Mouse (Mus musculus) kidney, postnatal 14 days (tissue): ENCODE results near the gene Babam1.

Experiments used
- DNase-seq: peaks from one replicate; pipeline ENCODE4 v3.0.0; 2022; ENCODE audit warnings: mixed read lengths

Gene Babam1

DNA sequence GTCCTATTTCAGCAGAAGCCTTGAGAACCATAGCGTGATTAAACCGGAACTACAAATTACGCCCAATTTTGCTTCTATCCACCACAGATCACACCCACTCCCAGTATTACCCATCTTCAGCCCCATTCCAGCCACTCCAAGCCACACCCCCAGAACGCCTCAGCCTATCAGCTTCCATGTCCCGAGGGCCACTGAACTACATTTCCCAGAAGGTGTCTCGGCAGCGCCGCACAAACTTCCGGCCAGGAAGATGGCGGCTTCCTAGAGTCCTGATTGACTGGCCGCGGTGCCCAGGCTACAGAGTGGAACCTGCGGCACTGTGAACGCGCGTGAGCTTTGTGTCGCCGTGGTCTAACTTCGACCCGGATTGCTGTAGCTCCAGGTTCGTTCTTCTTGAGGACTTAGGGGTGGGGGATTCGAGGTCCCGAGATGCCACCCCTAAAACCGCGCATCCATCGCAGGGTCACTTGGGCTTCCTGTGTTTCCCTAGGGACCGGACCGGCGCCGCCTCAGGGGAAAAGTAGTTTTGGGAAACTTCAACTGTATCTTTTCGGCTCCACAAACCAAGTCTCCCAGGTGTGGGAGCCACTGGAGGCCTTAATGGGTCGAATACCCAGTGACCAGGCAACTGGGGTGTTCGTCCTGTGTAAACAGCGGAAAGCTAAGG is at the start of gene Babam1:
TSS of gene Babam1 (plus strand) at position 223 of the 667 bp plus-strand sequence.
- peak; percentile 97 for DNase-seq

DNA sequence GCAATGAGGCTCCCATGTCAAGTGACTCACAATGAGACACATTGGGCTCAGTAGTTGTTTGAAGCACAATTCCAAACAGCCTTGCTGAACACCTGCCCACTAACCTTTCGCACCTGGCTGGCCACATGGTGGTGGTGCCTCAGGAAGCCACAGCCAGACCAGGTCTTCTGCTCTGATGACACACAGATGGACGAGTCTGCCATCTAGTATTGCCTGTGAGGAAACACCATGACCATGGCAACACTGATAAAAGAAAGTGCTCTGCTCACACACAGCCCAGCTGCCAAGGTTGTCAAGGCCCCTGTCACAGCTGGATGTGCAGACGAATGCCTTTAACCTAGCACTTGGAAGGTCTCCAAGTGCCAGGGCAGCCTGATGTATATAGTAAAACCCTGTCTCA is 45.5 kb upstream of the Babam1 start:
- no peak for DNase-seq

GRCm38 (mm10) chr8:71351520-71351919 is 45.1 kb upstream of the Babam1 start:
- DNase-seq = no peak

DNA sequence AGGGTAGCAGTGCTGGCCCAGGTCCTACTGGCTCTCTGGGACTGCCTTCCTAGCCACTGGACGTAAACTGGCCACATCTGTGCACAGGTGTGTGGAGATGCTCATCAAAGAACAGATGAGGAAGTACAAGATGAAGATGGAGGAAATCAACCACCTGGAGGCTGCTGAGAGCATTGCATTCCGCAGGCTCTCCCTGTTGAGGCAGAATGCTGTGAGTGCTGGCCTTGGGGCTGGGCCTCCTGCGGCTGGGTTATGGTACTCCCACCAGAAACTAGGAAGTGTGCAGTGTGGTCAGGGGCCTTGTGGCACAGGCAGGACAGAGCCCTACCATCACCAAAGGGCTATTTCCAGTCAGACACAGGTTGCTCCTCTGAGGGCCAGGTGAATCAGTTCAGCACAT is 38.6 kb upstream of the Babam1 start:
- DNase-seq = no peak

GRCm38 (mm10) chr8:71366771-71367528 is 29.7 kb upstream of the Babam1 start, which contains the start of gene Use1:
Gene Use1 (plus strand): TSS chr8:71366848.
- DNase-seq = peak; percentile 96

DNA sequence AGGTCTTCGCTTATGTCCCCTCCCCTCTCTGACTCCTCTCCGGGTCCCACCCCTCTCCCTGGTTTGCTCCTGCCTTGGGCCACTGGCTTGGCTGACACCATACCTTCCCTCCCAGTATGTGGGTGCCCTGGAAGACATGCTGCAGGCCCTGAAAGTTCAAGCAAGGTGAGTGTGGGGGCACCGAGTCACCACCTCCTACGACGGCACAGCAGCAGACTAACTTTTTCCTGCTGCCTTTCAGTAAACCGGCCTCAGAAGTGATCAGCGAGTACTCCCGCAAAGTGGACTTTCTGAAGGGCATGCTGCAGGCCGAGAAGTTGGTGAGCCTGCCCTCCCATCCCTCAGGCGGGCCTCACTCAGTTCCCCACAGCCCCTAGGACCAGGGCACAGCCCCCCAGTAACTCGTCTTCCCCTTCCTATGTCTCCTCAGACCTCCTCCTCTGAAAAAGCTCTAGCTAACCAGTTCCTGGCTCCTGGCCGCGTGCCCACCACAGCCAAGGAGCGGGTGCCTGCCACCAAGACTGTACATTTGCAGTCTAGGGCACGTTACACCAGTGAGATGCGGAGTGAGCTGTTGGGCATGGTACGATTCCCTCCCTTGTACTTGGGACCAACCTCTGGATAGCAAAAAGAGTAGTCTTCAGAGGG is 29.0 kb upstream of the Babam1 start:
- DNase-seq = peak; percentile 24

DNA sequence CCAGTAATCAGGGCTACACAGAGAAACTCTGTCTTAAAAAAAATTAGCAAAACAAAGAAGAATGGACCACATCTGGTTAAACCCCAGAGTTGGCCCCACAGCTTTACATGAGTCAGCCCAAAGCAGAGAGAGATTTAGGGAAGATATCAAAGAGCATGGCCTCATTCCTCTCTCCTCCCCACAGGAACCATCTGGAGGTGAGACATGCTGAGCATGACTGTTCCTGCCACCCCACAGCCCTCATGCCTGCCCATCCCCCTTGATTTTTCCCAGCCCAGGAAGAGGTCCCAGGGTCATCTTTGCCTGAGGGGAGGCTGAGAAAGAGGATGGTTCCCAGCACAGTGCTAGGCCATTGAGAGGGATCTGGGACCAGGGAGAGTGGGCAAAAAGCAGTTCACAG is 28.3 kb upstream of the Babam1 start:
- DNase-seq = no peak

DNA sequence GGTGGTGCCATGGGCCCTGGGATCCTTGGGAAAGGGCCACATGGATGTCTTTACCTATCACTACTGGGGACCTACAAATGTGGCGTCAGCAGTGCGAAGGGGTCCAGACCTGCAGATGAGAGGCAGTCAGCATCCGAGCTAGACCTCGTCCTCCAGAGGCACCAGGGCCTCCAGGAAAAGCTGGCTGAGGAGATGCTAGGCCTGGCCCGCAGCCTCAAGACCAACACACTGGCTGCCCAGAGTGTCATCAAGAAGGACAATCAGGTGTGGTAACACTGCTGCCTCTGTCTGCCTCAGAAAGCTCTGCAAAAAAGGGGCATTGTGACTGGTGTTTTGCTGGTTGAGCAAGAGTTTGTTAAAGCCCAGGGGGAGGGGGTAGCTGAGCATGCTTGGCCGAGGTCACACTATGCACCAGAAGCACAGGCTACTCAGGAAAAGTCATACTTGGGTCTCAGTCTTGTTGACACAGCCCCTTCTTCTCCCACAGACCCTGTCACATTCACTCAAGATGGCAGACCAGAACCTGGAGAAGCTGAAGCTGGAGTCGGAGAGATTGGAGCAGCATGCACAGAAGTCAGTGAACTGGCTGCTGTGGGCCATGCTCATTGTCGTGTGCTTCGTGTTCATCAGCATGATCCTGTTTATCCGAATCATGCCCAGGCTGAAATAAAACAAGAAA is 27.5 kb upstream of the Babam1 start:
- DNase-seq = no peak

- DNase-seq = no peak
These were observed 25.9 kb upstream of the Babam1 start for GRCm38 (mm10) chr8:71370711-71371235.

- DNase-seq = peak; percentile 99
These were observed 25.3 kb upstream of the Babam1 start, which contains the start of gene Ocel1 for GRCm38 (mm10) chr8:71371236-71371848. Gene Ocel1 (plus strand): TSS chr8:71371298.

DNA sequence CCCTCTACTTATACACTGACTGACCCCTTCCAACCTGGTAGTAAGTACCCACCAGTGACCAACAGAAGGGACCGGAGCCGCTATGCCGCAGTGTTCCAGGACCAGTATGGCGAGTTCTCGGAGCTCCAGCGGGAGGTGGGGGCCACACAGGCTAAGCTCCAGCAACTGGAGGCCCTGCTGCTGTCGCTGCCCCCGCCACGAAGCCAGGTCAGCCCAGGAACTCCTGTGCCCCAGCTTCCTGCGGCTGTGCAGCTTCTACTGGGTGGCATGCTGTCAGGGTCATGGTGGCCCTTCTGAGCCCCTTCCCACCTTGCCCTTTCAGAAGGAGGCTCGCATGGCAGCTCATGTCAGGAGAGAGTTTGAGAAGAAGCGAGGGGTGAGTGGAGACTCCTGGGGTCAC is 24.2 kb upstream of the Babam1 start:
- DNase-seq = no peak

DNA sequence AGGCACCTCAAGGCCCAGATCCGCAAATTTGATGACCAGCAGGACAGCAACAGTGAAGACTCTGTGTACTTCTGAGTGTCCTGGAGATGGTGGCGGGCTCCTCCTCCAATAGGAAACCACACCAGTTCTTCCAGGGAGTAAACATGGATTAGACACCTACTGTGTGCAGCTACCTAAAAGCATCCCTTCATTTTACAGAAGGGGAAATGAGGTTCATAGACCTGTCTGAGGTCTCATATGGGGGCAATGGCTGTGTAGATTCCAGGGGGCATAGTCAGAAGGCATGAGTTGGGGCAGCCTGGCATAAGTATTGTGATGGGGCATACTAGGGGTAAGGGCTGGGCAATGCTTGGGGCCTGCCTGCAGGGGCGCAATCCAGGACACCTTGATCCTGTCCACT is 23.7 kb upstream of the Babam1 start:
- DNase-seq = no peak

- peak; percentile 70 for DNase-seq
These were observed 21.9 kb upstream of the Babam1 start for GRCm38 (mm10) chr8:71374616-71375206.

GRCm38 (mm10) chr8:71375581-71376422 is 20.9 kb upstream of the Babam1 start:
- DNase-seq = peak; percentile 89

- DNase-seq = peak; percentile 41
These were observed 20.1 kb upstream of the Babam1 start for GRCm38 (mm10) chr8:71376423-71377030.

GRCm38 (mm10) chr8:71379008-71379407 is 17.7 kb upstream of the Babam1 start:
- DNase-seq = no peak

DNA sequence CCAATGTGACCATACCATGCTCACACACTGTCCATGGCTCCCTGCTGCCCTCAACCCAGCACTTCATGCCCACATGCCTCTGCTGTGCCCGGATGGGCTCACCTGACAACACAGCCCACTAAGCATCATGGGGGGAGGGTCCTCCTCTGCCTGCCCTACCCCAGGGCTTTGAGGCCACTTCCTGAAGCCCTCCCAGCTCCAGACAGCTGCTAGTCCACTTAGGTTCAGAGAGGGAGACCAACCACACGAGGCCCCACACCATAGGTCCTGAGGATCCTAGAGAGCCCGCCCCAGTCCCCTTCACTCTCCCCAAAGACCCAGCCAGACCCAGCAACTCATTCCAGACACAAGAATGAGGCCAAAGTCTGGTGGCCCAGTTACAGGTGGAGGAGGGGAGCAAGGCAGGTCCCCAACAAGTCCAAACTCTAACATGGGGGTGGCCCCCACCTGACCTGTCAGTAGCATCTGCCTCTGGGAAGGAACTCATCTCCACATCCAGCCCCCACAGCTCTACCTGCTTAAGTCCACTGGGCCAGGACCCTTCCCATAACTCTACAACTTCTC is 17.1 kb upstream of the Babam1 start:
- DNase-seq = peak; percentile 71

DNA sequence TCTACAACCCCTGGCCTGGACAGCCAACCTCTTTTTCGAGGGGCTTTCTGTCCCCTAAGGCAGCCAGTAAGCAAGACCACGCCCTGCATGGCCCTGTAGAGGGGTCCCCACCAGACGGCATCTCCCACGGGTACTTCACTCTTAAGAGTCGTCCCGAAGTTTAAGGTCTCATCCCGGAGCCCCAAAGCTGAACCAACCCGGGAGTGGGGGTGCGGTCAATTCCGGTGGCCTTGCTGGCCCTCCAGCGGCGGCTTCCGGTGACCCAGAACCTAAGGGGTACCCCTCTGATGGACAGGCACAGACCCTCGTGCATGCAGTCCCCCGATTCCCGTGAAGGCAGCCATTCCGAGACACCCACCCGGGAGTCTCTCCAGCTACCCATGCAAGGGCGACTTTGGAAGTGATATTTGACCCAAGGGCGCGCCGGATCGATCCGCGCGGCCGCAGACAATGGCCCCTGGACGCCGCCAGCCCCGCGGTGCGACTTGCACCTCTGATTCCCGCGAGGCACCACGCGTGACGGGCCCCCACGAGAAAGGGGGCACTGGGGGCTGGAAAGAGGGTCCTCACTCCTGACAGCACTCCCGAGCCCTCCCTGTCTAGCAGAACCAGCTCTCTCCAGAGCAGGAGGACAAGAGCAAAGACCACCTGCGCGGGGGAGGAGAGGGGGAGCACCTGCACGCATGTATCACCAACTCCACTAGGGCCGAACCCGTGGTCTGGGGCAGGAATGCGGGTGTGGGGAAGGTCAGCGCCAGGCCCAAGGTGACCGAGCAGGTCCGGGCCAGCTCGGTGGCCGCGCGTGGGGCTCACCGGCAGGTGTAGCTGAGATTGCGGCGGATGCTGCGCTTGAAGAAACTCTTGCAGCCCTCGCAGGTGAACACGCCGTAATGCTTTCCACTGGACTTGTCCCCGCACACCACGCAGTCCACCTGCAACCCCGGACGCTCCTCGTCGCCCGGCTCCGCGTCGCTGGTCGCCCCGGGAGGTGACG is 16.2 kb upstream of the Babam1 start:
- peak; percentile 60 for DNase-seq

DNA sequence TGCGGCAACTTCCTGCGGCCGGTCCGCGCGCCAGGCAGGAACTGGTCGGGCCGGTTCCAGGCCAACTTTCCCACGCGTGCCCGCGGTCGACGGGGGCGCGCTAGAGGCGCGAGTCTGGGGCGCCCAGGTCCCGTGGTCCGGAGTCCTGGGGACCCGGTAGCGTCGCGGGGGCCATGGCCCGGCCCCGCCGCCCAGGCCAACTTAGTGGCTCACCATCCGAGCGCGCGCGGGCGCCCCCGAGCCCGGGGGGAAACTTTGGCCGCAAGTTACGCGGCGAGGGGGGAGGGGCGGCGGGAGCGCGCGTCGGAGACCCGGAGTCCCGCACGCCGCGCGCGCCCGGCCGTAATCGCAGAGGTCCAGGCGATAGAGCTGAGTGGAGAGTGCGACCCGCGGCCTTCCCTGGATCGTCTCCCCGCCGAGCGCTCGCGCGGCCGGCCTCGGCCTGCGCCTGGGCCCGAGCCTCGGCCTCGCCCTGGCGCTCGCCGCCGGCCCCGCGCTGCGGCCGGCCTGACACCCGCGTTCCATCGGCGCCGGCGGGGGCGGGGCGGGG is 15.2 kb upstream of the Babam1 start, which contains the start of gene Nr2f6:
TSS of gene Nr2f6 (minus strand) at position 540 of the 550 bp plus-strand sequence.
- peak; percentile 88 for DNase-seq
